Mouse (Mus musculus) right cerebral cortex, postnatal 10 days (tissue): Measurements from ENCODE around the gene Fam3c.
A peak's percentile ranks its signal among the peaks of the same experiment; 100 is the strongest.
"Not testable (repeated sequence)": the region's sequence is repeated elsewhere in the genome, so short reads cannot be mapped to it uniquely, and the experiment has no call there.

ENCODE experiments used
- DNase-seq, 2 experiments: peaks; one replicate each; pipeline ENCODE4 v3.0.0; 2021; ENCODE audit warnings: low spot score in 2 of 2

Fam3c gene

DNA sequence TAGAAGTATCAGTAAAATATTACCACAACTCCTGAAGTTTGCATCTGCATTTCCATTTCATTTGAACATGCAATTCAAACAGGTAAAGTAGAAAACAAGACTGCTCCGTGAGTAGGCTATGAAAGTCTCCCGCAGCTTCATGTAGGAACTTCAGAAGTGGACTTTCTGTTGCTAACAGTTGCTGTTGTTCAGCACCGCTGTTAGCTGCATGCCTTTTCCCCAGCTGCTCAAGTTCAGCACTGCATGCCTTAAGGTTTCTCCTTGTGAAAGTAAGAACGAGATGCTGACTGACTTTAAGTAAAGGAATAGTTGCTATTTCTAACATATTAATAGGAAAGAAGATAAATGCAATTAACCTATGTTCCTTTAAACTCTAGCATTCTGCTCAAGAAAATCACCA is 64.0 kb downstream of the Fam3c start:
- DNase-seq = no peak

DNA sequence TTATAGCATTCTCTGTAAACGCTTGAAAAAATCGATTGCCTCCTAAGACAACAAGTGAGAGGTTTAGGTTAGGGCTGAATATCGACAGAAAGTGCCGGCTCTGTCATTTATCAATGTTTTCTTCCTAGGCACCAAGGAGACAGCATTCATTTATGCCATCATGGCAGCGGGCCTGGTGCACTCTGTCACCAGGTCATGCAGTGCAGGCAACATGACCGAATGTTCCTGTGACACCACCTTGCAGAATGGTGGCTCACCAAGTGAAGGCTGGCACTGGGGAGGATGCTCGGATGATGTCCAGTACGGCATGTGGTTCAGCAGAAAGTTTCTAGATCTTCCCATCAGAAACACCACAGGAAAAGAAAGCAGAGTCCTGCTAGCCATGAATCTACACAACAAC is 65.3 kb downstream of the Fam3c start:
- no peak for DNase-seq

DNA sequence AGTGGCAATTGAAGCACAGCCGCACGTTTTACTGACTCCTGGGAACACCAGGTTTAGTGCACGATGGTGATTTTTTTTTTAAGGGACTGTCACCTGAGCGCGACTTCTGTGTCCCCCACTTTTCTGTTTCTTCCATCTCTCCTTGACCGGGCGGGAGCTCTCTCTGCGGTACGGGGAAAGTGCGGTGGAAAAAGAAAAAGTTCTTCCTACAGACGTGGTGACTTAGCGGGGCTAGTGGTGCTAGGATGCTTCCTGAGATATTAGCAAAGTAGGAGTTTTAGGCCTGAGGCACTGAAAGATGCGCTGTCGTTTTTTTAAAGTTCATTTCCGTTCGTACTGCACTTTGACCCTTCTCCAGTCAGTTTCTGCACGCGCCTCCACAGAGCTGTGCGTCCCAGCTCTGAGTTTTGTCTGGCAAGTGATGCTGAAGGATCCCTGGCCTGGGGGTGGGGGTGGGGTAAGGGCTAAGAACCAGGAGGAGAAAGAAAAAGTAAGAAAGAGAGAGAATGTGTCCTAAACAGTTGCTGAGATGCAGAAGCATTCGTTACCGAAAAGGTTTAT is 66.5 kb downstream of the Fam3c start:
- DNase-seq = no peak

DNA sequence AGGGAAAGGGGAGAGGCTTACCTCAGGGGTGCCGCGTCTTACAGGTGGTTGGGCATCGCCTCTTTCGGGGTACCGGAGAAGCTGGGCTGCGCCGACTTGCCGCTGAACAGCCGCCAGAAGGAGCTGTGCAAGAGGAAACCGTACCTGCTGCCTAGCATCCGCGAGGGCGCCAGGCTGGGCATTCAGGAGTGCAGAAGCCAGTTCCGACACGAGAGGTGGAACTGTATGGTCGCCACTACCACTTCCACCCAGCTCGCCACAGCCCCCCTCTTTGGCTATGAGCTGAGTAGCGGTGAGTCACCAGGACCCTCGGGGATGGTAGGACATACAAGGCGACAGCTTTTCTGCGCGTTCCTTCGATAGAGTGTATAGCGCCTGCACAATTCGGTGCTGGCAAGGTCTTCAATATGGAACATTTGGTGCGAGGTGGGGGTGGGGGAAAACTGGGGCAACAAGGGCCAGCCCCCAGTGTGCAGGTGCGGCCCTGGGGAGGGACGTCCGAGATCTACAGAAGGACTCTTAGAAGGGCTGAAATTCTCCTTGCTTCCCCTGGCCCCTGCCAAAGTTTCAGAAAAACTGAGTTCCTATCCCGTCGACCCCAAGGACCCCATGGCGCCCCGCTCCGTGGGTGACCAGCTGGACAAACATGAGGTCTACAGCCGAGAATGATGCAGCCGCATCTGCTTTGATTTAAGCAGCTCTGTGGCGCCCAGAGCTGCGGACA is 67.1 kb downstream of the Fam3c start:
- peak; percentile 42 to 61 for DNase-seq

DNA sequence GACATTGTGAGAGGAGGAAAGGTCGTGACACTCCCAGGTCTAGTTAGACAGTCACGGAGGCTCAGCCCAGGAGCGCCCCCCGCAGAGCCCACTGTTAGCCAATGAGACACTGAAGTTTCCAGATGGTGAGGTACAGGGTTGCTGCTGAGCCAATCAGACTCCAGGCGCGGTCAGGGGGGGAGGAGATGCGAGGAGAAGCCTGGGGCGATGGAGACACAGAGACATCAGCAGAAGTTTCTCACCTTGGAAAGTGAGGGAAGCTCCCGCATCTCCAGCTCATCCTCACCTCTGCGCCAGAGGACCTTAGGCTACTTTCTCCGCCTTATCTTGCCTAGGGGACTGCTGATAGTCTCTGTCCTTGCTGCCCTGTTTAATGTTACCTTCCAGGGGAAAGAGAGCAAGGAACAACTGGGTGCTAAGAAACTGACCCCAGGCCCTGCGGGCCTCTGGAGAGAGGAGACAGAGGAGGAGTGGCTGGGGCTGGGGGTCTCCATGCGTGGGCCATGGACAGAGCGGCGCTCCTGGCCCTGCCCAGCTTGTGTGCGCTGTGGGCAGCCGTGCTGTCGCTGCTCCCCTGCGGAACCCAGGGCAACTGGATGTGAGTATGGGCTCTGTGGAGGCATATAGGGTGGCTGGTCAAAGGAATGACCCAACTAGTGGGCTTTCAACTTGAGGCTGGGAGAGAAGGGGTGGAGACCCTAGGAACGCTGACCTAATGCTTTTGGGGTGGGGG is 67.9 kb downstream of the Fam3c start, which contains the start of gene Wnt16:
Wnt16 (plus strand) TSS at position 224 of the 733 bp plus-strand sequence.
- peak; percentile 47 to 54 for DNase-seq

DNA sequence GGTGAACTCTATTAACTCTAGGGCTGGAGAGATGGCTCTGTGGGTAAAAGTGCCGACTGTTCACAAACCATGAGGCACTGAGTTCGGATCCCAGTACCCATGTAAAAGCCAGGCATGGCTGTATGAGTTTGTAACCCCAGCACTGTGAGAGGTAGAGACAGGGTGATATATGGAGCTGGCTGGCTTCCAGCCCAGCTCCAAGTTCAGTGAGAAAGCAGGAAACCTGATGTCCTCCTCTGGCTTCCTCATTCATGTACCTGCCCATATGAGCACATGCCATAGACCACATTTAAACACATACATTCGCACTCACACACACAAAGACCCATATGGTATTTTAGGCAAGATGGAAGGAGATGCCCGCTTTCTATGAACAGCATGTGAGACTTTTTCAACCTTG is 73.6 kb downstream of the Fam3c start:
- no peak for DNase-seq

DNA sequence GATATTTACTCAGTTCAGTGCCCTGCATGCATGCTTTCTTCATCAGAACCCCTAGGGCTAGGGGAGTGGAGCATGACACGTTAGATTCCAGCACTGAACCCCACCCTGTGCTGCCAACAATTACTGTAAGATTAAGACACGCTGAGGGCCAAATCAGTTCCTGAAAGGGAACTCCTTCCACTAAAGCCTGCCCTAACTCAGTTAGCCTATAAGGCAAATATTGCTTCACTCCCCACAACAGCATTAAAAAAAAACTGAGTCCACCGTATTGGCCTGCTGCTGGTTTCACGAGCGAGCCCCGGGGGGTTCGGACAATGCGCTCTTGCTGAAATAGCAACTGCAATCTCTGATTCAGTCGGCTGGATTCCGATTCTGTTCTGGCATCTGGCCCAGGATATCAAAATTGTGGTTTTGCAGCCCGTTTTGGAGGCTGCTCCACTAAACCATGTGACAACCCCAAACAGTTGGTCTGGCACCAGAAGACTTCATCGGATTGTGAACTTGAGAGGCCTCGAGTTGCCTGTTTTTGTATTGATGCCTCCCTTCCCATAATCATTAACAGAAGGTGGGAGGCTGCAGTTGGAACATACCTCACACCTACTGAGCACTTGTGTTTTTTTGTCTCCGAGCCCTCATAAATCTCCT is 75.7 kb downstream of the Fam3c start:
- DNase-seq = peak; percentile 56 to 58

DNA sequence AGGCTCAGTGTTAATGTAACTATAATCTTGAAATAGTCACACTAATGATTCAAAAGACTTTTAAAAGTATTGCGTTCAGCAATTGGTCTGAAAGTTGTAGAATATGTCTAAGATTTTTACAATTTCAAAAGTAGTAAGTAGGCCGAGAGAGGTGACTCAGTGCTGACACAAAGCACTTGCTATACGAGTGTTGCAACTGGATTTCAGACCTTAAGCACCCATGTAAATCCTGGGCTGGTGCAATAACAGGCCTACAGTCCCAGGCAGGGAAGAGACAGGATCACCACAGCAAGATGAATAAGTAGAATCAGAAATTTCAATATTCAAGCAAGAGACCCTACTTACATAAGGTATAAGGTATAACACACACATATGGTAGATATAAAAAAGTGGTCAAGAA is 78.1 kb downstream of the Fam3c start:
- DNase-seq = no peak

DNA sequence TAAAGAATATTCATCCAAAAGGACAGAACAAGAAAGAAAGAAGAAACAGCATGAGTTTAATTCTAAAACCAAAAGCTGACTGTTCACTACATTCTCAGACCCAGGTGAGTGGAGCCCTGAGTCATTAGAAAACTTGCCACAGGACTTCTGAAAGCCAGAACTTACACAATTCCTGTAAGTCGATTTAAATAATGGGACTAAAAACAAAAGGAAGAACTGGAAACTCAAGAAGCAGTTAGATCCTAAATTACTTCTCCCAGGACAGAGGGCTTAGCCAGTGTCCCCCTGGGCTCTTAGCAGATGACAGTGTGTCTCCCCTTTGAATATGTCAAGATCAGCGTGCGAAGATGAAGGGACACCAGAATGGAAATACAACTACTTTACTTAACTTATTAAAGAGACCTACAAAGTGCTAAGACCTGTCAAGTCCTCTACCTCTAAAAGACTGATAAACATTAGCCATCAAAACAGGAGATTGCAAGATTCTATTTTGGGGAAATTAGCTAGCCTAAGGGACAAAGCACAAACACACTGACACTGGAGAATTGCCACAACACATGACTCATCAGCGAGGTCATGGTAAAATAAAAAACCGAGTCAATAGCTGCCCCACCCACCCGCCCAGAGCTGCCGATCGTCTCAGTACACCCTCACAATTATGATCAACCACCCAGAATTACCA is 86.1 kb downstream of the Fam3c start:
- DNase-seq = no peak

DNA sequence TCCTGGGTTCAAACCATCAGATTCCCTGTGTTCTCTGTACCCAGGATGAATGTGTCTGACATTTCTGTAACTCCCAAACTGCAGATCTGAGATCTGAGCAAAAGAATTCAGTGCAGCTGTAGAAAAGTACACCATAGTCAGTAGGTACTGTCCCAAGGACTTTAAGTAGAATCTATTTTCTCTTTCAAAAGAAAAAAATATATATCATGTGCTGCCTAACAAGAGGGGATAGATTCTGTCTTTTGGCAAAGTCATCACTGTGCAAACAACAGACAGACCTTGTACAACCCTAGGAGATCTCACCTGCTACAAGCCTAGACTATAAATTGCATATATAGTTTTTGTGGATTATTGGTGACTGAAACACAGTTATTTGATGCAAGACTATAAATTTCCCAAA is 87.4 kb downstream of the Fam3c start:
- DNase-seq = no peak

DNA sequence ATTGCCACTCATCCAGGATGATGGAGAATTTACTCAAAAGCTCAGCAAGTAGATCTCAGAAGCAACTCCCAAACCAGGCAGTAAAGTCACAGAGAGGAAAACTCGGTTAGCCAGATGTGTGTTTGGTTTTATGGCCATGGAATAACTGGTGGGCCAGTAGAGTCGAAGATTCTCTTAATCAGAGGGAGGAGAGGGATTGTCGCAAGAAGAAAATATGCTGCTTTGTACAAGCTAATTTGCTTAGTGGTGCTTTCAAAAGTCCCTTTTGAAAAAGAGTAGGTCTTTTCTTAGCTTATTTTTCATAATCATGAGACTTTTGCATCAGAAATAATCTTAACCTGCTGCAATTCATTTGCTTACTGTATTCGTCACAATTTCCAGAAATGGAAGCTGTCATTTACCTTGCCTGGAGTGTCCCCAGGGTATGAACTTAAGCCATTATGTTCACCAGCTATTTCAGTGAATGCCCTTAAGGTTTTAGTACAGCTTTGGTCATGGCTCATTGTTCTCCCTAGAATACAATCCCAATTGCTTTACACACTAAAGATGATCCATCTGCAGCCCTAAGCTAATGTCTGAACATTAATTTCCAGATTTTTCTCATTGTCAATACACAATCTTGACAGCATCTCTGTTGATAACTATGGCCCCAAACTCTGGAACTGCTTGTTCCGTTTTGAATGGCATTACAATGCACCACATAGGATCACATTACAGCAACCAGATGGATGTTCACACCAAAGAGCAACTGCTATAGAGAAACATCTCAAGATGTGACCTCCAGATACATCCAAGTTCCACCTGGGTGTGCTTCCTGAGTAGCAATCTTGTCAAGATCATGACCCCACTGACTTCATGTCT is 88.0 kb downstream of the Fam3c start:
- DNase-seq = no peak

DNA sequence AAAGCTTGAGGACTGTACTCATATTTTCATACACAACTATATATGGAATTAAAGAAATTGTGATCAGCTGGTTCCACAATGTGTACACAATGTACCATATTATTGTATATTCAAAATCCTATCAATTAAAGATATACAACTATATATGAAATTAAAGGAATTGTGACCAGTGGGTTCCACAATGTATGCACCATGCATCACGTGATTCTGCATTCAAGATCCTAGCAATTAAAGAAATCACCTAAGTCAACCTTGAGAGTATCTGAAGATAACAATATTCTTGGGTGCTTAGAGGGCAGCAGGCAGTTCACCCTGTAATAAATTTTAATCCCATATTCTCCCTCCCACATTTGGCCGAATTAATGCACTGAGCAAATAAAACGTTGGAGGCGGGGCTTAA is 90.0 kb downstream of the Fam3c start:
- DNase-seq = no peak

DNA sequence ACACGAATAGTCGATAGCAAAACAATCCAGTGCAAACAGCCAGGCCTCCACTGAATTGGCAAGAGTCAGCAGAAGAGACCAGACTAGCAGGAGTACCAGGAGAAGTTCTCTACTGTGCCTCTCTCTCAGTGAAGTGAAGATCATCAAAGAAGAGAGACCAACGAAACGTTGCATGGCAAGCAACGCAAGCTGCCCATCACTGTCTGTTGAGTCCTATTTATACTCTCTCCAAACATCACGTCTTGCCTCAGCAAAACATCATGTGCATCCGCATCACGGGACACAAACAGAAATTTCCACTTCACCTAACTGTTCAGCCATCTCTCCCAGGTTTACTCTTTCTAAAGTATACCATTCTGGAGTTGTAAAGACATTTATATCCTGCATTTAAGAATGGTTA is 91.9 kb downstream of the Fam3c start:
- DNase-seq = not testable (repeated sequence)

DNA sequence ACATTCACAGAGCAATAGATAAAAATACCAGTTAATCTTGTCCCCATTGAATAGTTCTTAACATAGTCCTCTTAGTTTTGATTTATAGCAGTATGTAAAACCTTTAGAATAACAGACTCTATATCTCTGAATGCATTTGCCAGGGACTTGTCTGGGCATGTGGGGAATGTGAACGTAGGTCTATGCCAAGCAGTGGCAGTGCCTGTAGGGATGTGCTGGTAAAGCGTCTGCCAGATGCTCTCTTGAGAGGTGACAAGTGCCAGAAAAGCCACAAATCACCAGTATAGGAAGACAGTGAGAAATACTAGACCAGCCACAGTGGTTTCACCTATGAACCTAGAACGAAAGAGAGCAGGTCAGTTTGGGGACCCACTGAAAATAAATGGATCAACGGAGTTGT is 93.5 kb downstream of the Fam3c start:
- DNase-seq = no peak

DNA sequence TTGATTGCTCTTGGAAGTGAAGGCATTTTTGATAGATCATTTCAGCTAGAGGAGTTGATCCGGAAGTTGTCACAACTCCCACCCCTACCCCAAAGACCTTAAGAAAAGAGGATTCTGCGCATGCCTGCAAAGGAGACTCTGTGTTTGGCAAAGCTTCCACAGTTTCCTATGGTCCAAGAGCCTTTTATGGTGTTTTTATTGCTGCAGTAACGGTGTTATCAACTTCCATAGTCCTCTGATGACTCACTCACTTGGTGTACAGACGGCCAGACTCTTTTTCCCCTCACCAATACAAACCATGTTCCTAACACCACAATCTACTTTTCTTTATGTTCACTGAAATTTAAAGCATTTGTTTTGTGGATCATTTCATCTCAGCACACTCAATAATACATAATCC is 97.3 kb downstream of the Fam3c start:
- DNase-seq = no peak
